Mouse (Mus musculus): ENCODE results near the gene Trim71.

Trim71 gene

DNA sequence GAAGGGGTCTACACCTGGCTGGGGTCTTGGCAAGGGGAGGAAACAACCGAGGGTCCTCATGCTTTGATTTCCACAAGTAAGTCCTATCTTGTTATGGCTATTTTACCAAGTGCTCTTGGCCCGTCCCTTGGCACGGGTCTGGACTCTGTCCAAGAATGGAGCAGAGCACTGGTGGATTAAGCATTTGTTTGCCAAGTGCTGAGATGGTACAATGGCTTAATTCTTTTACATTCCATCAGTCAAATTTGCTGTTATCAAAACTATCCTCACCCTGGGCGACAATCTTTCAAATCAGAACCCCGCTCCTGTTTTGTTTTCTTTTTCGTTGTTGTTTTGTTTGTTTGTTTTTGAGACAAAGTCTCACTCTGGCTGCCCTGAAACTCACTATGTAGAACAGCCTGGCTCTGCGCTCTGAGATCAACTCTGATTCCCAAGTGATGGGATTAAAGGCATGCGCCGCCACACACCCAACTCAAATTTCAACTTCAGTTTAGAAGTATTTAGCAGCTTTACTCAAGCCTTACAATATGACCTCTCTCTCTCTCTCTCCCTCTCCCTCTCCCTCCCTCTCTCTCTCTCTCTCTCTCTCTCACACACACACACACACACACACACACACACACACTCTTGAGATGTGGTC lies 19.3 kb downstream of the Trim71 start:
- ChIA-PET POLR2A (interaction anchor here in 2 of 4 experiments (1.0 to 17.4 kb wide), 9 partner anchors 11 to 46 kb away, joined by 3 to 353 read pairs (median 8); partner anchors contain the start of gene C130032M10Rik (in 1 of the 2)), CTCF (interaction anchor here in 1 of 4 experiments (2.9 kb wide), 1 partner anchor 11 kb away, joined by 15 read pairs; no protein-coding TSS in a partner anchor)

DNA sequence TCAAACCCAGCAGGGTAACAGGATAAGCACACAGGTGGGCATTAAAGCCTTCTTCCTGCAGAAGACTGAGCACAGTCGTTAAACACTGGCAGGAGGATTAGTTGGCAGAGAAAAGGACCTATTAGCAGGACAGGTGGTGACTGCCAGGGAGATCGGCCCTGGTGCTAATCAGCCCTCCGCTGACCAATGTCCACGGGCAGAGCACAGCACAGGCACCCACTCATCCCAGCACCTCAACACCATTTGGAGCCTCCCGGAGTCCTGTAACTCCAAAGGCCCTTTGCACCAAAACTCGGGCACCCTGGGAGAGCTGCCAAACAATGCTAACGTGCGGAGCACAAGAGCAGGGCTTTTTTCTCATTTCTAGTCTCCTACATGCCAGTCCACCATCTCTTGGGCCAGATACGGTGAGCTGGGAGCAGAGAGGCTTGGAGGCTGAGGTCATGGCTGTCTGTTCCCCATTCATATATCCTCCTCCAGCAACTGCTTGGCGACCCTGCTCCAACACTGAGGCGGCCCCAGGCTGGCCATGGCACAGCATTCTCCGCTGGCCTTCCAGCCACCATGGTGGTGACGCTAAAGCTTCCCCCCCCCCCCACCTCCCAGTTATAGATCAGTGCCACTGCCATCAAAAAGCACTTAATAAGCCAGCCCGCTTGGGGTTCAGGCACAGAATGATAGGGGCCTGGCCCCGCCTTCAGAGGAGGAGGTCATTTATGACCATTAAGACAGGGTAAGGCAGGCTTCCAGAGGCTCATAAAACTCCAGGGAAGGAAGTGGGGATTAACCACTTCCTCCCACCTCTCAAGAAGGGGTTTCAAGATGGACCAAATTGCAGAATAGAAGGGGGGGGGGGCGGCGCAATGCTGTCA lies 20.1 kb downstream of the Trim71 start:
- ChIA-PET POLR2A (interaction anchor here in 2 of 4 experiments (0.6 to 17.4 kb wide), 12 partner anchors 10 to 96 kb away, joined by 3 to 353 read pairs (median 3); partner anchors contain the start of genes C130032M10Rik (in 1 of the 2) and Cnot10 (in 1 of the 2)), CTCF (interaction anchor here in 1 of 4 experiments (1.2 kb wide), 1 partner anchor 9 kb away, joined by 3 read pairs; no protein-coding TSS in a partner anchor)

DNA sequence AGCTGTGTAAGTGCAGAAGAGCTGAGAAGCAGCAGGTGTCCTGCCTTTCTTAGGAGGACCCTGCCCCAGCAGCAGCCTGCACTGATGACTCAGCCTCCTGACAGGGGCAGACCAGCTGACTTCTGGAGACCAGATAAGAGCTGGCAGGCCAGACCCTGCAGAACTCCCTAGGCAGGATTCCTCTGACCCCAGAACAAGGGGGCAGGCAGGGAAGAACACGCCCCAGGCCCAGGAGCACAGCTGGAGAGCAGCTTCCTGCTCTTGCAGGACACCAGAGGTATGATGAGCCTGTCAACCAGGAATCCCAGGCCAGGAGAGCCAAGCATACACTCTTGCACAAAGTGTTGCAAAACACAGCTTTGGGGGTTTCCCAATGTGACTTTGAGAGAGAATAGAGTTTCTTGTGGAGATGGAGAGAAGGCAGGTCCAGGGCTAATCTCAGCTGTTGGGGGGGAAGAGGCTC lies 22.9 kb downstream of the Trim71 start:
- ChIA-PET POLR2A (interaction anchor here (0.5 to 17.4 kb wide), 31 partner anchors 8 to 43 kb away, joined by 3 to 353 read pairs (median 5); partner anchors contain the start of genes C130032M10Rik (in 1 of the 4) and Trim71 (in 1 of the 4)), CTCF (interaction anchor here in 3 of 4 experiments (0.6 to 1.9 kb wide), 5 partner anchors 15 to 43 kb away, joined by 3 to 7 read pairs (median 5); no protein-coding TSS in a partner anchor)

DNA sequence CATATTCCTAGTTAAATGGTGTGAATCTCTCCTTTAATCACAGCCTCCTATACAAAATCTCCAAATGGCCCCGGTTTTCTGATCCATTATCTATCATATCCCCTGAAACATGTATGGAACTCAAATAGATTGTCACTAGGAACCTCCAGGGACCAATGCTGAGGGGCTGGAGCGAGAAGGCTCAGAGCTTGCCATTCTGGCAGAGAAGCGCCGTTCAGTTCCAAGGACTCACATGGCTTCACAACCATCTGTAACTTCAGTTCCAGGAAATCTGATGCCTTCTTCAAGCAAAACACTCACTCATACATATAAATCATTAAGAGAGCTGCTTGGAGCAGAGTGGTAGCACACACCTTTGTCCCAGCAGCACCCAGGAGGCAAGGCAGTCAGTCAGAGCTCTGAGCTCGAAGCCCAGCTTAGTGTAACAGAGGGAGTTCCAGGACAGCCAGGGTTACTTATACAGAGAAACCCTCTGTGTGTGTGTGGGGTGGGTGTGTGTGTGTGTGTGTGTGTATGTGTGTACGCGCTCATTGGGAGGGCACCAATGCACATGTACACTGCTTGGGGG lies 25.1 kb downstream of the Trim71 start:
- ChIA-PET CTCF (interaction anchor here in 3 of 4 experiments (0.6 to 1.5 kb wide), 3 partner anchors 9 to 223 kb away, joined by 3 to 8 read pairs (median 4); no protein-coding TSS in a partner anchor), POLR2A (interaction anchor here (0.5 to 6.5 kb wide), 26 partner anchors 8 to 201 kb away, joined by 3 to 39 read pairs (median 4); partner anchors contain the start of gene C130032M10Rik (in 1 of the 4))

DNA sequence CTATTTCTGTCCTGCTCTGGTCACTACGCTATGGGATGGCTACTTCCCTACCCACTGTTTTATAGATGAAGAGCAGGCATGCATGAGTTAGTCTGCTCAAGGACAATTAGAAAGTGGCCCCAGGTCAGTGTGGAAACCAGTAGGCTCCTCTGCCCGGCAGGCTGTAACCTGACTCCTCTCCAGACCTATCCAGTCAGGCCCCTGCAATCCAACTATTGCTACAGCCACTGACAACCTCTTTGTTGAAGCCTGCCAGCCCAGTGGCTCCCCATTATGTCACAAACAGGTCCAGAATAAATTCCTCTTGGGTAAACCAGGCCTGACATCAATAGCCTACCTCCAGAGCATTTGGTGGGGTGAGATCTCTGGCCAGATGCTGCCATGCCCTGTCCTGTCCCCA lies 27.5 kb downstream of the Trim71 start:
- ChIA-PET POLR2A (interaction anchor here in 2 of 4 experiments (0.6 to 15.0 kb wide), 8 partner anchors 9 to 42 kb away, joined by 3 to 353 read pairs (median 14); partner anchors contain the start of gene C130032M10Rik (in 1 of the 2)), CTCF (interaction anchor here in 2 of 4 experiments (0.6 to 1.2 kb wide), 2 partner anchors 19 to 47 kb away, joined by 3 read pairs; no protein-coding TSS in a partner anchor)

DNA sequence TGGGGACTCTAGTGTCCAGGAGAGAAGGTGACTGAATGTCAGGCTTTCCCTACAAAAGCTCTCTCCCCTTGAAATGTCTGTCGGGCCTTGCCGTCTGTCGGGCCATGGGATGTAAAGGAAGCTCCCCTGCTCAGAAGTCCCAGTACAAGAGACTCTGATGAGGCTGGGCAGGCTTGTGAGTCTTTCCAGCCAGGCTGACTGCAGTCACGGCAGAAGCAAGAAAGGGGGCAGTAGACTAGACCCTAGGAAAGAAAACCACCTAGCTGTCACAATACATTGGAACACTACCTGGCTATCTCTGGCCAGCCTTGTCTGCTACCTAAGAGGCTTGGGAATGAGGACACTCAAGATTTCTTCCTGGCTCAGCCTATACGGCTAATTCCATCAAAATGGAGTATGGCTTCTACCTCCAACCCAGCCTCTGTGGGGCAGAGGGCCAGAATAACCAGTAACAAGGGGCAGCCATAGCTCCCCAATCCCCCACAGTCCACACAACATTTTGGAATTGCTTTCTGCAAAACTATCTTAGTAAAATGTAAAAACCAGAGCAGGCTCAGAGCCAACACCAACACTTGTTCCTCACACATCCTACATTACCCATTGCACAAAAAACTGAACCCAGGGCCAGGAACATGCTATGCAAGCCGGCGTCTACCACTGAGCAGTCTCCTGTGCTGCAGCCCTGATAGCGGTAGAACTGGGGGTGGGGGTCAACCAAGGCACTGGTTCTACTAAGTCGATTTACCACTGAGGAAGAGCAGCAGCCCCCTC lies 29.2 kb downstream of the Trim71 start:
- CTCF ChIA-PET: interaction anchor here (0.5 to 3.0 kb wide), 25 partner anchors 8 to 129 kb away, joined by 3 to 15 read pairs (median 4); partner anchors contain the start of gene C130032M10Rik (in 2 of the 4)
- POLR2A ChIA-PET: interaction anchor here (0.6 to 15.0 kb wide), 41 partner anchors 9 to 161 kb away, joined by 3 to 353 read pairs (median 4); partner anchors contain the start of genes C130032M10Rik (in 2 of the 4), Ccr4 (in 1 of the 4), Cnot10 (in 1 of the 4) and Trim71 (in 1 of the 4)

DNA sequence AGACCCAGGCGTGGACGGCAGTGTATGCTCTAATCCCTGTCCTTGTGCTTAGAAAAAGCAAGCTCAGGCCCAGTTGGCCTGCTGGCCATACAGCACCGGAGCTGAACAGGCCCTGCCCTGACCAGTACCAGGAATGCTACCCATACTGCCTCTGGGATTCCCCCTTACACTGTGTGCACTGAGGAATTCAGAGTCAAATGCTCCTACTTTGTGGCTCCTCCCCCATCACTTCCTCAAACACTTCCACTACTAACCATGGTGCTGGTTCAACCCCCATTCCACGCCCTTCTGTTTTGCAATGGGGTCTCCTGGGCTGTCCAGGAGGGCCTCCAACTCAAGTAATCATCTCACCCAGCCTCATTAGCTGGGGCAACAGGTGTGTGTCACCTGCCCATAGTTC lies 30.3 kb downstream of the Trim71 start:
- CTCF ChIA-PET: interaction anchor here in 3 of 4 experiments (0.6 to 3.0 kb wide), 14 partner anchors 13 to 78 kb away, joined by 3 to 15 read pairs (median 4); no protein-coding TSS in a partner anchor
- POLR2A ChIA-PET: interaction anchor here (0.6 to 15.0 kb wide), 36 partner anchors 8 to 92 kb away, joined by 3 to 353 read pairs (median 5); partner anchors contain the start of genes C130032M10Rik (in 3 of the 4), Ccr4 (in 1 of the 4) and Trim71 (in 1 of the 4)

DNA sequence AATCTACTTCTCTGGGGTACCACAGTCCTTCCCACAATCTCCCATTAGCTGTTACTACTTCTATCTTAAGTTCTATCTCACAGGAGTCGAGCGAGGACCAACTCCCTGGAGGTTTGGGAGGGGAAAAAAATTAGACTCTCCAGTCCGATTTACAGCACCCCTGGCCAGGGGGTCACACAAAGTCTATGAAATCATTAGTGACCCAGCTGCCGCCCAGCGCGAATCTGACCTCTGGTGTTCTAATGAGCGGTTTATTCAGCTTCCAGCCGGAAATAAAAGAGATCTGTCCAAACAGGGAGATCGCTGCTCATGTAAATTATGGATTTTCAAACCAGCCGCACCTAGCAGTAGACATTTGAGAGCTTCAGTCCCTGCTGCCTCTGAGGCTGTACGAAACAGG lies 32.9 kb downstream of the Trim71 start:
- POLR2A ChIA-PET: interaction anchor here in 3 of 4 experiments (0.6 to 15.0 kb wide), 21 partner anchors 10 to 243 kb away, joined by 3 to 353 read pairs (median 5); partner anchors contain the start of genes C130032M10Rik (in 2 of the 3), Ccr4 (in 1 of the 3), Glb1 (in 1 of the 3) and Tmppe (in 1 of the 3)
- CTCF ChIA-PET: interaction anchor here in 1 of 4 experiments (1.3 to 2.0 kb wide), 3 partner anchors 16 to 50 kb away, joined by 5 to 6 read pairs (median 5); partner anchors contain the start of gene C130032M10Rik

DNA sequence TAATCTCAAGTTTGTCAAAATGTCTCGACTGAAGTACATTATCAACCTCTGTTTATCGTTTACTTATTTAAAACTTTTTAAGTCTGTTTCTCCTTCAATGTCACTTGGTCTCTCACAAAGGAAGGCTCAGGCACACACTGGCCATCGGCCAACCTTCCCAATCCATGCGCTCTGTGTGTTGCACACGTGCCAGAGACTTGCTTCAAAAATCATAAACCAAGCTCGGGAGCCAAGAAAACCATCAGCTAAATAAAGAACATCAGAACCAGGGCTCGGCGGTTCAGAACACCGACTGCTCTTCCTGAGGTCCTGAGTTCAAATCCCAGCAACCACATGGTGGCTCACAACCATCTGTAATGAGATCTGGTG lies 35.5 kb downstream of the Trim71 start:
- ChIA-PET POLR2A (interaction anchor here in 3 of 4 experiments (0.6 to 15.0 kb wide), 35 partner anchors 10 to 252 kb away, joined by 3 to 353 read pairs (median 6); partner anchors contain the start of genes C130032M10Rik (in 2 of the 3), Trim71 (in 2 of the 3), Ccr4 (in 1 of the 3) and Cnot10 (in 1 of the 3)), CTCF (interaction anchor here in 2 of 4 experiments (0.5 to 1.4 kb wide), 7 partner anchors 10 to 199 kb away, joined by 3 to 7 read pairs (median 3); no protein-coding TSS in a partner anchor)

DNA sequence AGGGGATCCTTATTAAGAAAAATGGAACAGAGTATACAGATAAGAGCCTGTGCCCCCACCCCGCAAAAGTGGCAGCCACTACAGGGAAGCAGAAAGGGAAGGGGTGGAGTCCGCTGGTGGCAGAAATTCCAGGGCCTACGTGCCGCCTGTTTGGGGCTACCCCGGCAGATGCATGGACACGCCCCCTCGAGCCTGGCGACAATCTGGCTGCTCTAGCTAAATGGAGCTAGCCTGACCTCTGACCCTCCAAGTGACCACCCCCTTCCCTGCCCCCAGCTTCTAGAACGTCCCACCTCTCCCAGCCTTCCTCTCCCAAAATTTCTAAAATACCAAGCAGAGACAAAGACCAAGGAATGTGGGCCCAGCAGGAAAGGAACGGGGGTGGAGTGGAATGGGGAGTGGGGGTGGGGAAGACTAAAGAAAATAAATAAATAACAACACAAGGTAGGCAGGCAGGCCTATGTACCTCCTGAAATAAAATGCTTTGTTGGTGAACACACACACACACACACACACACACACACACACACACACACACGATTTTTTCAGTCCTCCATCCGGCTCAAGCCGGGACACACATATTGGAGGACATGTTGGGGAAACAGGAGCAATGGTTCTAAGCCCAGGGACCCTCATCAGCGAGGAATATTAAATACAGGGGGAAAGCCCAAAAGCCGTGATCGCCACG lies 36.0 kb downstream of the Trim71 start:
- POLR2A ChIA-PET: interaction anchor here (0.6 to 15.0 kb wide), 46 partner anchors 8 to 769 kb away, joined by 3 to 353 read pairs (median 5); partner anchors contain the start of genes C130032M10Rik (in 2 of the 4), Ccr4 (in 2 of the 4), Trim71 (in 2 of the 4) and Cnot10 (in 1 of the 4)

DNA sequence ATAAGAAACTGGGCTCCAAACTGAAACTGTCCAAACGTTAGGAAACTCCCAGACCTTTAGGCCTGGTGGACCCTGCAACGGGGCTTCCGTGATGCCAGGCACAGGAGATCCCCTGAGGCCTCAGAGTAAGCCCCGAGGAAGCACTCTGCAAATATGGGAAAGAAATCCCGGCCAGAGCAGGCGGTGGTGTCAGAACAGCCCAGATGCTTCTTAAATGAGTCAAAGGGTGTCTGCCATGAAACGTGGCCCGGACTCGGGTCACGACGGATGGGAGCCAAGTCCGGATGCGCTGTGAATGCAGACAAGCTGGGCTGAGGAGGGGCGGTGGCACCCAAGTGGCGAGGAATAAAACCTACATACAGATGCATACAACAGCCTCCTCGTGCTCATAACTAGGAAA lies 37.1 kb downstream of the Trim71 start:
- CTCF ChIA-PET: interaction anchor here in 3 of 4 experiments (0.6 to 1.4 kb wide), 4 partner anchors 9 to 309 kb away, joined by 3 to 4 read pairs (median 4); no protein-coding TSS in a partner anchor
- POLR2A ChIA-PET: interaction anchor here (0.5 to 15.0 kb wide), 31 partner anchors 8 to 112 kb away, joined by 3 to 353 read pairs (median 7); partner anchors contain the start of genes C130032M10Rik (in 2 of the 4), Ccr4 (in 2 of the 4), Cnot10 (in 1 of the 4) and Trim71 (in 1 of the 4)

More for the DNA sequence above, 36.0 kb downstream of the Trim71 start:
- CTCF ChIA-PET: interaction anchor here in 3 of 4 experiments (0.6 to 1.4 kb wide), 11 partner anchors 10 to 199 kb away, joined by 3 to 9 read pairs (median 4); no protein-coding TSS in a partner anchor

DNA sequence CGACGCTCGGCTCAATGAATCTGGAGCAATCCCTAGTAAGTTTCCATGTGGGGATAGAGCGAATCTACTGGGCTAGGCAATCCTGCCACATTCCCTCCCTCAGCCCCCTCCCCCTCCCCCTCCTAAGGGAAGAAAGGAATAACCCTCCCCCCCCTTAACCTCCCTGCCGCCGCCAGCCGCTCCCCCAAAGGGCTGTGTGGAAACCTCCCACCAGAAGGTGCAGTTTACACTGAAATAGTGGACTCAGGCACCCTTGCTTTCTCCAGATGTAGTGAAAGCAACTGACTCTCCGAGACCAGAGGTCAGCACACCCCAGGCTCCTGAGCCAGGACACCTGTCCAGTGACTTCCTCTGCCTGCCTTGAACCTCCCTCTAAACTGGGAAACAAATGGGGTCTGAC lies 37.6 kb downstream of the Trim71 start:
- ChIA-PET CTCF (interaction anchor here in 2 of 4 experiments (0.6 to 0.9 kb wide), 2 partner anchors 24 to 309 kb away, joined by 3 to 4 read pairs; no protein-coding TSS in a partner anchor), POLR2A (interaction anchor here (0.5 to 15.0 kb wide), 25 partner anchors 8 to 126 kb away, joined by 3 to 353 read pairs (median 7); partner anchors contain the start of genes C130032M10Rik (in 2 of the 4), Ccr4 (in 1 of the 4), Glb1 (in 1 of the 4) and Tmppe (in 1 of the 4))

DNA sequence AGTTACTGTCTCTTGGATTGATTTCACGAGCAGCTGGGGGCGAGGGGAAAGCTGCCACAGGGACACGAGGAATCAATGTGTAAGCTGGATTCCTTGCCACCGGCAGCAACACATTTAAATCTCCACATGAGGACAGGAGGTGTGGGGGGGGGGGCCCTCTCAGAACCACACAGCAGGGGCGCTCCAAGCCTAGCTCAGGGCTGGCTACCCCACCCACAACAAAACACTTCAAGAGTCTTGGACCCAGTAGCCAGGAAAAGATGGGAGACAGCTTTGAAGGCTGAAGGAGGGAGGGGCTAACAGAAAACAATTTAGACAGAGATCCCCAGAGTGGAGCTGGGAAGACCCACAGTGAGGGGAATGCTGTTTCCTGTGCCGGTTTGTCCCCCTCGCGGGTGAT lies 38.3 kb downstream of the Trim71 start:
- POLR2A ChIA-PET: interaction anchor here (0.6 to 15.0 kb wide), 28 partner anchors 8 to 131 kb away, joined by 3 to 353 read pairs (median 5); partner anchors contain the start of genes C130032M10Rik (in 2 of the 4), Ccr4 (in 1 of the 4), Glb1 (in 1 of the 4) and Tmppe (in 1 of the 4)
- CTCF ChIA-PET: interaction anchor here in 3 of 4 experiments (0.6 to 0.8 kb wide), 5 partner anchors 8 to 56 kb away, joined by 3 to 7 read pairs (median 3); no protein-coding TSS in a partner anchor

DNA sequence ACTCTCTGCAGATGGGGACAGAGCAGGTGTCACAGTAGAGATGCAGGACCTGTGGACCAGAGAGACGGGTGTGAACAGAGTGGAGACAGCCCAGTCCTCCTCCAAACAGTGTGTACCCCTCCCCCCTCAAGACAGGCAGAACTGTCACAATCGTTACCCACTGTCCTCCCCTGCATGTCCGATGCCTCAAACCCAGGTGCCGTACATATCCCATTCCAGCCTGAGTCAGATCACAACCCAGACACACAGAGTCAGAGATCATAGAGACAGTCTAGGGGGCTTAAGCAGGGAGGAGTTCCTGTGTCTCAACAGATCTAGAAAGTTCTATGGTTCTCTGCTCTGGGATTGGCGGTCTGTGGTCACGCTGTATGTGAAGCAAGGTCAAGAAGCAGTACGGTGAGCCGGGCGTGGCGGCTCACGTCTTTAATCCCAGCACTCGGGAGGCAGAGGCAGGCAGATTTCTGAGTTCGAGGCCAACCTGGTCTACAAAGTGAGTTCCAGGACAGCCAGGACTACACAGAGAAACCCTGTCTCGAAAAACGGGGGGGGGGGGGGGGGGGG lies 39.0 kb downstream of the Trim71 start:
- CTCF ChIA-PET: interaction anchor here in 3 of 4 experiments (0.6 to 1.2 kb wide), 5 partner anchors 10 to 56 kb away, joined by 3 to 7 read pairs (median 3); no protein-coding TSS in a partner anchor
- POLR2A ChIA-PET: interaction anchor here in 3 of 4 experiments (0.7 to 15.0 kb wide), 18 partner anchors 9 to 131 kb away, joined by 3 to 353 read pairs (median 8); partner anchors contain the start of genes C130032M10Rik (in 2 of the 3) and Ccr4 (in 1 of the 3)

Data from embryonic stem cell, embryonic (primary cell).